Comparison of ENCODE assay signal across 11 mouse cellular contexts in the genomic region with DNA sequence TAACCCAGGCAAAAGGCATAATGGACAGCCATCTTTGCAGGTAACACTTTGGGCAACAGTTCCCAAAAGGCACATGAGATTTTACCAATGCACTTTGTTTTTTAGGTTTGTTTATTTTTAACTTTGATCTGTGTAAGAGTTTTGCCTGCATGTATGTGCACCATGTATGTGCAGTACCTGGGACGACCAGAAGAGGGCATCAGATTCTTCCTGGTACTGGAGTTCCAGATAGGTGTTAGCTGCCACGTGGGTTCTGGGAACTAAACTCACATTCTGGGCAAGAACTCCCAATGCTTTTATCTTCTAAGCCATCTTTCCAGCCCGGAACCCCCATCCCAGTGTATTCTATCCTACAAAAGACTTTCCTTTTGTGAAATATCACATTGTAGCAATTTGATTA. TPM values are rescaled to one million over a fixed set of nuclear protein-coding genes. Genes with fewer than 3 reads are reported as not detected.
DNase-seq lines count a peak whose midpoint lies in the region; ATAC-seq and TF ChIP-seq lines count a peak whose summit lies in the region.
"Had no signal": no experiment of that assay in that cellular context is flagged by ENCODE, and none has a peak within 500 bp of the region (broad histone marks: within the 10 kb centered on the region; RNA-seq: fewer than 3 reads in every experiment).

No protein-coding gene starts in this region.

- H3K9me3 ChIP-seq in lung, embryonic 14.5 days (ENCODE audit: low read depth, low read length), result peaks cover 5% of the 10 kb centered on the region; the same call in 1 of the 2 replicates
- peaks cover 14% of the 10 kb centered on the region; the same call in 1 of the 2 replicates for H3K9me3 ChIP-seq in forebrain, embryonic 12.5 days

- no peak for TF ChIP-seq POLR2A in heart, adult 2 months (IDR thresholded peaks at IDR 0.05; ENCODE audit: insufficient read depth, low read depth, low read length)
- TF ChIP-seq POLR2A in cortical plate, adult 2 months (IDR thresholded peaks at IDR 0.05; ENCODE audit: extremely low read depth, insufficient read depth, low read length), result no peak
- TF ChIP-seq POLR2A in testis, adult 2 months (IDR thresholded peaks at IDR 0.05; ENCODE audit: control insufficient read depth, low read depth, low read length), result no peak

- no peak overlapping the region for H3K4me3 ChIP-seq in heart, adult 2 months
- no peak overlapping the region for H3K4me3 ChIP-seq in lung, embryonic 14.5 days (ENCODE audit: low read depth, low read length)
- no peak overlapping the region for H3K4me3 ChIP-seq in cortical plate, adult 2 months (ENCODE audit: insufficient read depth, low read length)
- H3K4me3 ChIP-seq in testis, adult 2 months (ENCODE audit: control insufficient read depth, low read depth, low read length), result no peak overlapping the region
- no peak overlapping the region for H3K4me3 ChIP-seq in forebrain, embryonic 12.5 days (replicated peaks)
- H3K4me3 ChIP-seq: neural tube, embryonic 12.5 days had no signal

- WGBS in heart, adult 2 months, result 90% methylated on average over 3 of the region's 3 CpGs
- 82% methylated on average over 3 of the region's 3 CpGs for WGBS in lung, embryonic 14.5 days
- 86% methylated on average over 3 of the region's 3 CpGs for WGBS in forebrain, embryonic 12.5 days

- H3K27ac ChIP-seq in heart, adult 2 months, result no peak overlapping the region
- no peak overlapping the region for H3K27ac ChIP-seq in lung, embryonic 14.5 days (ENCODE audit: low read depth)
- no peak overlapping the region for H3K27ac ChIP-seq in cortical plate, adult 2 months (ENCODE audit: insufficient read depth, low read length)
- no peak overlapping the region for H3K27ac ChIP-seq in testis, adult 2 months (ENCODE audit: control insufficient read depth, insufficient read depth, low read depth, low read length)
- H3K27ac ChIP-seq in forebrain, embryonic 12.5 days, result no peak overlapping the region
- H3K27ac ChIP-seq: neural tube, embryonic 12.5 days had no signal

- peaks cover 3% of the 10 kb centered on the region for H3K4me1 ChIP-seq in heart, adult 2 months (ENCODE audit: control insufficient read depth, insufficient read depth, low read length)
- no peaks in the 10 kb centered on the region for H3K4me1 ChIP-seq in lung, embryonic 14.5 days (ENCODE audit: insufficient read depth)
- no peaks in the 10 kb centered on the region for H3K4me1 ChIP-seq in cortical plate, adult 2 months (ENCODE audit: control insufficient read depth, insufficient read depth, low read length)
- peaks cover 22% of the 10 kb centered on the region for H3K4me1 ChIP-seq in testis, adult 2 months (ENCODE audit: control insufficient read depth, insufficient read depth, low read length)
- peaks cover 30% of the 10 kb centered on the region for H3K4me1 ChIP-seq in forebrain, embryonic 12.5 days

- H3K79me2 ChIP-seq in heart, adult 2 months (replicated peaks; ENCODE audit: control insufficient read depth, insufficient read depth, low read length), result no peaks in the 10 kb centered on the region

- no peak for ATAC-seq in lung, embryonic 14.5 days (ENCODE audit: insufficient read depth)
- no peak for ATAC-seq in forebrain, embryonic 12.5 days (ENCODE audit: low FRiP score)
- ATAC-seq: hindbrain, embryonic 16.5 days had no signal

- intact Hi-C loops in heart, adult 2 months (cut with DNase I), result loop anchor here (5.0 kb wide), 1 partner anchor 37 kb away; no protein-coding TSS in a partner anchor

- no peak overlapping the region for H3K9ac ChIP-seq in heart, adult 2 months (ENCODE audit: low read depth, low read length)
- no peak overlapping the region for H3K9ac ChIP-seq in lung, embryonic 14.5 days
- no peak overlapping the region for H3K9ac ChIP-seq in forebrain, embryonic 12.5 days
- H3K9ac ChIP-seq: neural tube, embryonic 12.5 days had no signal

- no peak for TF ChIP-seq EP300 in heart, adult 2 months (IDR thresholded peaks at IDR 0.05; ENCODE audit: insufficient read depth, low read depth, low read length)

- peaks cover 2% of the 10 kb centered on the region; the same call in 1 of the 2 replicates for H3K27me3 ChIP-seq in heart, adult 2 months (ENCODE audit: control insufficient read depth, insufficient read depth, low read length)
- no peaks in the 10 kb centered on the region for H3K27me3 ChIP-seq in lung, embryonic 14.5 days (ENCODE audit: insufficient read depth, low read length)
- H3K27me3 ChIP-seq in testis, adult 2 months (ENCODE audit: control insufficient read depth, insufficient read depth, low read length), result no peaks in the 10 kb centered on the region
- peaks cover 9% of the 10 kb centered on the region for H3K27me3 ChIP-seq in forebrain, embryonic 12.5 days

- H3K36me3 ChIP-seq in heart, adult 2 months (ENCODE audit: control insufficient read depth, insufficient read depth, low read length), result no peaks in the 10 kb centered on the region
- peaks cover 22% of the 10 kb centered on the region for H3K36me3 ChIP-seq in lung, embryonic 14.5 days (ENCODE audit: insufficient read depth)
- no peaks in the 10 kb centered on the region for H3K36me3 ChIP-seq in testis, adult 2 months (ENCODE audit: control insufficient read depth, insufficient read depth, low read length)
- peaks cover 47% of the 10 kb centered on the region for H3K36me3 ChIP-seq in forebrain, embryonic 12.5 days (replicated peaks)

- H3K4me2 ChIP-seq in lung, embryonic 14.5 days, result no peak overlapping the region
- no peak overlapping the region for H3K4me2 ChIP-seq in forebrain, embryonic 12.5 days

- no peak for DNase-seq in heart, adult 2 months
- DNase-seq in heart, adult 9 months (ENCODE audit: low spot score in 2 of 2), result no peak
- peak; percentile 38 for DNase-seq in lung, embryonic 14.5 days
- no peak for DNase-seq in lung, adult 18-20 months
- no peak for DNase-seq in frontal cortex, postnatal 25 days (ENCODE audit: low spot score in 2 of 2)
- DNase-seq: heart, adult 11 months had no signal

- peak; percentile 56 for TF ChIP-seq CTCF in heart, adult 2 months (IDR thresholded peaks at IDR 0.05)
- peak; percentile 58 for TF ChIP-seq CTCF in lung, embryonic 14.5 days (IDR thresholded peaks at IDR 0.05; ENCODE audit: low read depth)
- peak; percentile 9; the same call in 1 of the 2 replicates for TF ChIP-seq CTCF in cortical plate, adult 2 months (IDR thresholded peaks at IDR 0.05; ENCODE audit: extremely low read depth, insufficient read depth, low read length)
- peak; percentile 33; the same call in 1 of the 2 replicates for TF ChIP-seq CTCF in testis, adult 2 months (IDR thresholded peaks at IDR 0.05; ENCODE audit: control insufficient read depth, insufficient read depth, insufficient replicate concordance, low read depth, low read length)

RNA-seq across cellular contexts. Expression of a gene that starts 3.6 kb away (rescaled TPM):
- 10 to 100 TPM; 88.9 to 96.1 TPM for total RNA-seq in heart, adult 2 months (2021)
- polyA plus RNA-seq in heart, adult 2 months (2012; rRNA removed), result 174 and 240 TPM in 2 replicates
- 277 and 302 TPM in 2 replicates for polyA plus RNA-seq in lung, embryonic 14.5 days (2014; fragmentation: Nextera tagmentation; extraction: Ambion mirVana)
- polyA plus RNA-seq in cortical plate, adult 2 months (2012; rRNA removed), result 8.7 and 10.9 TPM in 2 replicates
- 11.7 and 12.4 TPM in 2 replicates for polyA plus RNA-seq in testis, adult 2 months (2012; rRNA removed)
- polyA plus RNA-seq in forebrain, embryonic 12.5 days (2016; fragmentation: Nextera tagmentation; extraction: Ambion mirVana), result 101 and 112 TPM in 2 replicates
